Comparison of ENCODE assay signal across 8 mouse cellular contexts in the genomic region with DNA sequence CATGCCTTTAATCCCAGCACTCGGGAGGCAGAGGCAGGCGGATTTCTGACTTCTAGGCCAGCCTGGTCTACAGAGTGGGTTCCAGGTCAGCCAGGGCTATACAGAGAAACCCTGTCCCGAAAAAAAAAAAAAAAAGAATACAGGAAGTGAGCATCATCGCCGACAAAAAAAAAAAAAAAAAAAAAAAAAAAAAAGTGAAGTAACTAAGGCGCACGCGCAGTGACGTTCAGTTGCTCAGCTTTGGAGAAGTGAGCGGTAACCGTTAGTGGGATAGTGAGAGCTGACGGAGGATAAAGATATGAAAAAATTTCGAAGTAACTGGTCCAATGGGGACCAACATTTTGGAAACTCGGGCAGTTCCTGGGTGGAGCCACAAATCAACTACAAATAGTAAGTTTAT. TPM values are rescaled to one million over a fixed set of nuclear protein-coding genes. Genes with fewer than 3 reads are reported as not detected.
A peak's percentile ranks its signal among the peaks of the same experiment; 100 is the strongest.
DNase-seq lines count a peak whose midpoint lies in the region; ATAC-seq and TF ChIP-seq lines count a peak whose summit lies in the region.

Gene Nxt2, plus strand, starts transcription at position 229 of the 400 bp plus-strand sequence.

- H3K27ac ChIP-seq in kidney, adult 2 months (ENCODE audit: insufficient read depth, low read depth, low read length): peak within 1 kb of the TSS; percentile 89; the same call in 1 of the 2 replicates
- peak within 1 kb of the TSS; percentile 45; the same call in 1 of the 2 replicates for H3K27ac ChIP-seq in liver, embryonic 12.5 days

- no peaks in the 10 kb centered on the region for H3K27me3 ChIP-seq in kidney, adult 2 months (replicated peaks; ENCODE audit: control insufficient read depth, insufficient read depth, low read length)
- 0 out of 2 replicates have a peak, but pooled peaks cover 3% of the 10 kb centered on the region for H3K27me3 ChIP-seq in liver, embryonic 12.5 days (replicated peaks)

- 95% methylated on average over 13 of the region's 14 CpGs for WGBS in kidney, adult 2 months
- WGBS in liver, embryonic 12.5 days (ENCODE audit: insufficient replicate concordance): 75% methylated on average over 14 of the region's 14 CpGs

- TF ChIP-seq POLR2A in kidney, adult 2 months (IDR thresholded peaks at IDR 0.05; ENCODE audit: low read depth, low read length): no peak

- H3K9me3 ChIP-seq in liver, embryonic 12.5 days (replicated peaks): no peaks in the 10 kb centered on the region

- peak within 1 kb of the TSS; percentile 46 for H3K4me3 ChIP-seq in kidney, adult 2 months (ENCODE audit: insufficient read depth, low read depth, low read length)
- H3K4me3 ChIP-seq in liver, embryonic 12.5 days: peak within 1 kb of the TSS; percentile 67

- no peaks in the 10 kb centered on the region for H3K4me1 ChIP-seq in kidney, adult 2 months (ENCODE audit: control insufficient read depth, insufficient read depth, low read length)
- H3K4me1 ChIP-seq in liver, embryonic 12.5 days: no peaks in the 10 kb centered on the region

- no peak for DNase-seq in kidney, adult 2 months
- DNase-seq in kidney, adult 8-10 months: no peak
- no peak for DNase-seq in adrenal gland, adult 8-10 months
- peak; percentile 21 for DNase-seq in testis, postnatal 14 days (ENCODE audit: low spot score)
- DNase-seq in cerebellum, adult 18-20 months: no peak
- no peak for DNase-seq in kidney, adult 9 months

- no peak for TF ChIP-seq CTCF in kidney, adult 2 months (conservative IDR thresholded peaks at IDR 0.05; ENCODE audit: insufficient read depth, insufficient read length, low read depth, low read length)

- no peak within 1 kb of the TSS for H3K9ac ChIP-seq in liver, embryonic 12.5 days

- no peak for ATAC-seq in hematopoietic stem cell, adult 5-6 weeks (replicated peaks in 1 of 2; ENCODE audit: insufficient read depth in 1 of 2, low FRiP score in 2 of 2, low TSS enrichment in 1 of 2, low read depth in 1 of 2, poor library complexity in 2 of 2, severe bottlenecking in 2 of 2)
- ATAC-seq in liver, embryonic 12.5 days: no peak

- H3K36me3 ChIP-seq in kidney, adult 2 months (ENCODE audit: control insufficient read depth, insufficient read depth, low read length): no peaks in the 10 kb centered on the region
- no peaks in the 10 kb centered on the region for H3K36me3 ChIP-seq in liver, embryonic 12.5 days

- H3K4me2 ChIP-seq in liver, embryonic 12.5 days: peak within 1 kb of the TSS; percentile 68

RNA-seq across cellular contexts. Expression of gene Nxt2, which starts in this region (rescaled TPM):
- polyA plus RNA-seq in kidney, adult 2 months (2012; rRNA removed): 11.0 and 15.5 TPM in 2 replicates
- total RNA-seq in adrenal gland, adult 8-10 months (2022): 10 to 100 TPM; 14.3 to 18.6 (median 16.6) TPM
- 17.1 and 32.8 TPM in 2 replicates for total RNA-seq in hematopoietic stem cell, adult 5-6 weeks (2017)
- 7.2 and 7.7 TPM in 2 replicates for polyA plus RNA-seq in liver, embryonic 12.5 days (2016; fragmentation: Nextera tagmentation; extraction: Ambion mirVana)
